Mouse (Mus musculus) cerebellum, adult (tissue): ENCODE data around the gene Adam8.
A peak's percentile ranks its signal among the peaks of the same experiment; 100 is the strongest.

Experiments used
- ATAC-seq: cut with Nextera tagmentation; 2 replicates; pipeline ENCODE4 v1.9.2; 2017; ENCODE audit warnings: mild to moderate bottlenecking, moderate library complexity, mixed read lengths; ENCODE audit not compliant: insufficient number of reproducible peaks, low FRiP score, low TSS enrichment

Gene Adam8

DNA sequence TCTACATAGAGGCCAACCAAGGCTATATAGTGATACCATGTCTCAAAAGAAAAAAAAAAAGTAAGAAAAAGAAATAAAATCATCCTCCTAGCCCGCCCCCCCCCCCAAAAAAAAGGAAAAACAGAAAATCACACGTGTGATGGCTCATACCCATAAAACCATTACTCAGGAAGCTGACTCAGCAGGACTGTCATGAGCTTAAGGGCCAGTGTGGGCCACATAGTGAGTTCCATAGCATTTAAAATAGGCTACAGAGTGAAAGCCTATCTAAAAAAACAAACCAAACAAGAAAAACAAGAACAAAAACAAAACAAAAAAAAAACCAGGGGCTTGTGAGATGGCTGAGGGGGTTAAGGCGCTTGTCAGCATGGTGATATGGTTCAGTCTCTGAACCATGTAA, 11.6 kb downstream of the Adam8 start:
- no peak for ATAC-seq

DNA sequence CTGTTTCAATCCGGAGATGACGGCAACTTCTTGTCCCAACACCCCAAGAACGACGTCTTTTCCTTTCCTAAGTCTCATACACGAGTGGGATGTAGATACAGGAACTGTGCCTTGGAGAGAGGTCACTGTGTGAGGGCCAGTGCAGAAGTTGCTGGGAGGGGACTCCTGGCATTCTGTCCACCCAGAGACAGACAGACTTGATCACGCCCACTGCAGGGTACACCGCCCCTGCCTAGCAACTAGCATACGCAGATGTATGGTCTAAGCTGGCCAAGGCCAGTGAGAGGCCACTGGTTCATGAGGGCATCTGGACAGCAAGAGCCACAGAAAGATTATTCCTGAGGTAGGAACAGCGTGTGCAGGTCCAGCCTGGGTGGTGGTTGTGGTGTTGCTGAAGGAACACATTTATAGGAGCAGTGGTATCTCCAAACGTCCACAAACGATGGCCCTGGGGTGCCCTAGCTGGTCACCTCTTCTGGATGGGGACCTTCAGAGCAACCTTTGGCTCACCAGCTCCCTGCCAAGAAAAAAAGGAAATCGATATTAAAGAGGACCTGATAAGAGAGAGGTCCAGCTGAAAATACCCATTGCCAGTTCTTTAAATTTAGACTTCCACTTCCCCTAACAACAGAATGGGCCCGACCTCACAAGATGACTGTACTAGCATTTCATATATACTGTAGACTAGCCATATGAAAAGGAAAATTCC, 13.2 kb downstream of the Adam8 start:
- no peak for ATAC-seq

DNA sequence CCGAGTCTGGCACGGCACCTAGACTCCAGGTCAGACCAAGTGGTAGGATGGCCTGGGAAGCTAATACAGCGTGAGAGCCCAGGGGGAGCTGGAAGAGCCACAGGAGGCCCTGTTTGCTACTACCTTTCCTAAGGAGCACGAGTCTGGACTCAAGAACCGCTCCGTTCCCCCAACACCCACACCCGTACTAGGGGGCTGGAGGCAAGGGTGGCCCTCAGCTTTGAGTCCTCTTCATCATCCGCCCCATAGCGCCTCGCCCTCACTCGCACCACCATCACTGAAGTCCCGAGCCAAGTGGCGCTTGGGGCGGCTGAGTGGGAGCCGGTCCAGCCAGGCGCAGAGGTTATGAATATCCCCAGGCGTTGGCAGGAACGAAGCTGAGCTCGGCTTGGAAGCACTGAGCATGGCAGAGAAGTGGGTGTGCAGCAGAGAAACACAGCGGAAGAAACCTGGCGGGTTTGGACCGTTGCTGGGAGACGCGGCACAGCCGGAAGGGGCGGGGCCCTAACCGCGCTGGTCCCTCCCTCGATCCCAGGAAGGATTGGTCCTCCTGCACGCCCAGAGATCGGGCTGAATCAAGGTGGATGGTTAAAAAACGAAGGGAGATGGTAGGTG, 14.0 kb downstream of the Adam8 start, which contains the start of gene 6430531B16Rik:
Gene 6430531B16Rik (minus strand): TSS at position 478 of the 615 bp plus-strand sequence.
- ATAC-seq: peak; percentile 85

DNA sequence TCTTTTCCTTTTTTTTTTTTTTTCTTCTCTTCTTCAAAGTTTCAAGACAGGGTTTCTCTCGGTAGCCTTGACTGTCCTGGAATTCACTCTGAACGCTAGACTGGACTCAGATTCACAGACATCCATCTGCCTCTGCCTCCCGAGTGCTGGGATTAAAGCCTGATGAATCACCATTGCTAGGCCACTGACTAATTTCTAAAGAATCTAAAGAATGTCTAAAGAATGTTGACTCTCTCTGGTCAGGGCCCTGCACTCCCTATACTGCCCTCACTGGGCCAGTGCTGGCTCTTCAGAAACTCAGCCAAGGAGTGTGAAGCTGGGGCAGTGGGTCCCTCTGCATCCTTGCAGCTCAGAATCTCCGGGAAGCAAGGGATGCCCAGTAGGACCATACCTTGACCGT, 16.9 kb downstream of the Adam8 start:
- ATAC-seq: no peak

DNA sequence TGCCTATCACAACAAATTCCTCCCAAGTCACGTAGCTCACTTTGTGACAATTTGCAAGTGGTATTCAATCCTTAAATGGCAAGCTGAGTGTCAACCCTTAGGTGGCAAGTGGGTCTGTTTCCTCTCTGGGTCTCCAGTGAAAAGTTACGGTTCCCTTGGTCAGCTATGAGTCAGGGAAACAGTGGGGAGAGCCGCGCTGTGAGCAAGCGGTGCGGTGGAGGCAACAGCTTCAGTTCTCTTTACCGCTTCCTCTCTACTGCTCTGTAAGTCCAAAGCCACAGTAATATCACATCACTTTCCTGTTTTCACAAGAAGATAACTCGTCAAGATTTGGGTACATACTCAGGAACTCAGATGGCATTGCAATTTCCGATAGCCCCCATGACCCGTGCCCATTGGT, 18.1 kb downstream of the Adam8 start:
- ATAC-seq: no peak

DNA sequence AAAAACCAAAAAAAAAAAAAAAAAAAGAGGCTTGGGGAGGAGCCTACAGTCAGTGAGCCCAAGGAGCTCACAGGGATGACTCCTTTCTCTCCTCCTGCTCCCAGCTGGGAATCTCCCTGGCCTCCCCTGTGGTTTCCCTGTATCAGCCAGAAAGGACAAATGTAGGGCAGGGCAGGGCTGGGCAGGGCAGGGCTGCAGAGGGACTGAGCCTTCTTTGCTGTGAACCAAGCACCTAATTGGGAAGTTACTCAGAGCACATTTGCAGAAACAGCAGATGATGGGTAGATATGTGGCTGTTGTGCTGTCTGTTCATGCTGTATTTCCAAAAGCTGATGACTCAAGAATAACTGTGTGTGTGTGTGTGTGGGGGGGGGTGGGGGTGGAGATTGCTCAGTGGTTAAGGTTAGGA, 19.4 kb downstream of the Adam8 start:
- ATAC-seq: no peak

DNA sequence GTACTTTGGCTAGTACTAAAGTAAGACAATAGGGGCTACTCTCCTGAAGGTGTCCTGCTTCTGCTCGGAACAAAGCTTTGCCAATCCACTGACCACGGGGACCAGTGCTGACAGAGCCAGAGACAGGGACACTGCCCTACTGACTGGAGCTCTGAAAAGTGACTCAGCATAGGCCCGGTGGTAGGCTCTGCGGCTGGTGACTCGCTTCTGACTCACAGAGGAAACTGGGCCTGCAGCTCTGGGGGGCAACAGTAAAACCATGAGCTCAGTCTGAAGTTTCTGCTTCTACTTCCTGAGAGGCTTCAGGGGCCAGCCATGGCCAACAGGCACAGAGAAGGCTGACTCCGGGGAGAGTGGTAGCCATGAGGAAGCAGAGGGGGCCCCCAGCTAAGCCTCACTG, 20.9 kb downstream of the Adam8 start:
- no peak for ATAC-seq

DNA sequence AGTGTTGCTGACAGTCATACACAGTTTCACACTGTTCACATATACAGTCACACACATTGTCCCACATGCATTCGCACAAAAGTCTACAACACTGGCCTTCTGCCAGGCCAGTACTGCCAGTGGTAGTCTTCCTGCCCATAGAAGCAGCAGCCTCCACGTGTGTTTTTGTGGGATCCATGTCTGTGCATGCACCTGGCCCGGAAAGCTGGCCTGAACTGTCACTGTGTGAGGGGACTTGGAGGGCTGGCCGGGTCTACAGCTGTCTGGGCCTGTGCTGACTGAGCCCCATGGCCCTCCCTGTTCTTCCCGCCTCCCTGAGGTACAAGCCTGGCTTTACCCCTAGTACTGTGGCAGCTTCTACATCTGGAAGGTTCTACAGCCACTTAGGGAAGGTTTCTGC, 21.4 kb downstream of the Adam8 start:
- ATAC-seq: no peak

DNA sequence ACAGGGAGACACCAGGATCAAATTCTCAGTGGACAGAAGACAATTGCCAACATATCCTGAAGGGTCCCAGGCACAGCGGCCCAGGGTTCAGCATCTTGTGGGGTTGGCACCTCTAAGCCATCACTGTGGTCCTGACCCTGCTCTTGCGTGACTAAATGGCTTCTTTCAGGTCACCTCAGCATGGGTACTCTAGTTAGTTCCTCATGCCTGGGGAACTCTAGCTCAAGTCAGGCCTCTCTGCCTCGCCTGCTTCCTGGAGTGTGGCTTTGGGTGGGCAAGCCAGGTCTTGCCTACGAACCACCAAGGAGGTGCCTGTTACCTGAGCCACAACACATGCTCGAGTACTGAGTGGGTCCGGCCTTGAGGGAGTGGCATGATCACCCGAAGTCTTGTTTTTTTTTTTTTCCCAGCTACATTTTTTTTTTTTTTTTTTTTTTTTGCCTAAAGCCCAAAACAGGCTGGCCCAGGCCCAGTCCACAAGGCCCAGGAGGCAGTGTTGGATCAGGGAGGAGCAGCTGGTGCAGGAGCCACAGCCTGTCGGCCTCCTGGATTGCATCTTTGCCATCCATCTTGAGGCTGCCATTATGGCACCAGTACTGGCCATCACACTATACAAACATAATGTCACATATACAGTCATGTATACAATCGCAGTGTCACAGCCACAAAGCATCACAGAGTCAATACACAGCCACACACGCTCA, 22.0 kb downstream of the Adam8 start:
- no peak for ATAC-seq

DNA sequence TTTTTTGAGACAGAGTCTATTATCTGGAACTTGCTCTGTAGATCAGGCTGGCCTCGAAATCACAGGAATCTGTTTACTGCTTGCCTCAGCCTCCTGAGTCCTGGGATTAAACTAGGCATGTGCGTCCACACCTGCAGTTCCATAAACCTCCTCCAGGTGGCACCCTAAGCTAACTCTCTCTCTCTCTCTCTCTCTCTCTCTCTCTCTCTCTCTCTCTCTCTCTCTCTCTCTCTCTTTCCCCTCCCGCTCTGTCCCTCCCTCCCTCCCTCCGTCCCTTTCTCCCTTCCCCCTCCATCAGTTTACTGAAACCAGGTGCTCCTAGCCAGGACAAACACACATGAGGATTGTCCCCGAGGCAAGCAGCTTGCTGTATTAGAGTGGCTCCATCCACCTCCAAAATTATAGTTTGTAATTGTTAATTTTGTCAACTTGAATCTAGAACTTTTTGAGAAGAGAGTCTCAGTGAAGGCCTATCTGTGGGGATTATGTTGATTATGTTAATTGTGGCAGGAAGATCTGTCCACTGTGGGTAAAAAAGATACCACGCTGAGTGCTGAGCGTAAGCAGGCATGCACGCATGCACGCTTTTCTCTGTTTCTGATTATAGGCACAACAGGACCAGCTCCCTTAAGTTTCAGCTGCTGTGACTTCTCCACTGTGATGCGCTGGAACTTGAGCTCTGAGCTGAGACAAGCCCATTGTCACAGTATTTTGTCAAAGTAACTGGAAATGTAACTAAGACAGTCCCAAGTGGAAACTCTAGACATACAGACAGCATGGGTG, 22.8 kb downstream of the Adam8 start:
- no peak for ATAC-seq

DNA sequence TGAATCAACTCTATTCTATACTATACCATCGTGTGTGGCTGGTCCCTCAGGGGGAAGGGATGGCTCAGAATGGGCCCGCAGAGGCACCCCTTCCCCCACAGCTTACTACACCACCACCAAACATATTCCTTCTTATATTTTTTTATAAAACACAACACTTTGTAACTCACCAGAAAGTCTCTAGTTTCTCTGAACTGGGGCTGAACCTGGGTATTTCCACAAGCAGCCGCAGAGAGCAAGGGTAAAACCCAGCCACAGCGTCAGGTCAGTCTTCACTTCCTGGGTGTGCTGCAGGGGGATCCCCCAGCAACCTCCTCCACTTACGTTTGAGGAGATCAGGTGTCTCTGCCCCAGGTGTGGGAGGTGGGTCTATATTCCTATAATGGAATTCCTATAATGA, 23.9 kb downstream of the Adam8 start:
- ATAC-seq: no peak

DNA sequence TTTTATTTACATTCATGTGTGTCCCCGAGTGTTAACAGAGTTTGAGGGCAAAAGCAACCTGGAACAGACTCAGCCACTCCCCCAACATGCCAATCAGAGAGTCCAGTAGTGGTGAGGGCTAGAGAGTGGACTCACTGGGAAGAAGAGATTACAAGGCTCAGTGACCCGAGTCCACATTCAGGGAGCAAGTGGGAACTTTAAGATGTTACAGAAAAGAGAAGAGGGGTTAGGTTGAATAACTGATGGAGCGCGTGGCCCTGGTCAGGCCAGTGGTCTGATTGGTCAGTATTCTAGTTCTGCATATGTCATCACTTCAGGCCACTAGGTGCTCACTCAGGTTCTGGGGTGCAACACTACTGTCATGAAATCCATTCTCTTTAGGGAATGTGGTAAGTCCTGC, 25.2 kb downstream of the Adam8 start:
- ATAC-seq: no peak

DNA sequence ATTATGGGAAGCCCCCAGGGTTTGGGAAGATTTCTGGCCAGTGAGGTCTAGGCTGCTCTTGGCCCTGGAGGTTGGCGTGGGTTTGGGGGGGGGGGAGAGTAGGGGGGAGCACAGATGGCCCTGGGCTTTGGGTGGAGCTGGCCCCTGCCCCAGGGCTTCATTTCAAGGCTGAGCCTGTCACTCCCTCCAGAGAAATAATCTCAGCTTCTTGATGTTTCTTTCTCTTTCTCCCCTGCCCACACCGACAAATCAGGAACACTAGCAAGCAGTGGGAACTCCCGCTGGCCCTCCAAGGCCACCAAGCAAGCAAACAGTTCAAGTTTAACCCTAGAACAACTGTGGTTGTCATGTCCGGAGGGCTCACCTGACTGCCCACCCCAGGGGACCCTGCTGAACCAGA, 28.5 kb downstream of the Adam8 start:
- no peak for ATAC-seq

DNA sequence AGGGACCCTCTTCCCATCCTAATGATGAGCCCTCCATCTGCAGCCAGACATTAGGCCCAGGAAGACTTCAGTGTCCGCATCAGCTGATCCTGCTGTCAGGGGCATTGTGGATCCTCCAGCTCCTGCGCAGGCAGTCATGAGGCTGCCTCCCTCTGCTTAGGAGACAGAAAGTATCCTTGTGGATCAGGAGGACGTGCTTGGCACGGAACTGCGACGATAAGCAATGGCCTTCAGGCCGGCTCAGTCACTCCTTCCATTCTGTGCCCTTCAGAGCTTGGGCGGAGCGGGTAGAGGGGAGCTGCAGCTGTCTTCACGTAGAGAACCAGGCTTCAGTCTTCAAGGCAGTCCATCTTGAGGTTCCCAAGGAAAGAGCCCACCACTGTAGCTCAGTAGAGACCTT, 31.2 kb downstream of the Adam8 start:
- ATAC-seq: no peak

DNA sequence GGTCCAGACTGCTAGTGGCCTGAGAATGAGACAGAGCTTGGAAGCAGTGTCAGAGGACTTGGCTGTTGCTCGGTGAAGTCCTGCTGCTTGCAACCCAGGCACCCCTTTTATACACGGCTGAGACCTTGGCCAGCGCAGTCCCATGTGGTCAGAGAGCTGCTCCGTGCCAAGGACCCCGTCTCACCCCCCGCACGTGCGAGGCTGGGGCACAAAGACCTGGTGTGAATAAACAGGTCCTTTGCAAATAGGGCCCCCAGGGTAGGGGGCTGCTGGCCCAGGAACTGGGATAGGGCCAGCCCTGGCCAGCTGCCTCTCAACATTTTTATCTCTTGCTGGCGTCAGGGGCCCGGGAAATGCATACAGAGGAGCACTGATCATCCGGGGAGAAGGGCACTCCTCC, 34.4 kb downstream of the Adam8 start:
- no peak for ATAC-seq

DNA sequence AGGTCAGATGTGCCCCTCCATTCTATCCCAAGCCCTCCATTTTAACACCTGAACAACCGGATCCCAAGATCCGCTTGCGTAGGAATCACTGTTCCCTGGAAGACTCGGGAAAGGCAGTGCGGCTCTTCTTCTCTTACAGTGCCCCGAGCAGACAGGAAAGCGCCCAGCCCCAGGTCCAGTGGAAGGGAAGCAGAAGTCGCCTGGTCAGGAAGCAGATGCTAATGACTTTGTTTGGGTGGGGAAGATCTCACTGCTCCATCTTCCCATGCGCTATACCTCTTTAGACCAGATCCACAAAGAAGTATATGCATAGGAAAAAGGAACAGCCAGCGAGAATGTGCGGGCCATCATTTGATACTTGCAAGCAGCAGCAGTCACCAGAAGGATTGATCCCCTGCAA, 34.9 kb downstream of the Adam8 start:
- ATAC-seq: no peak

DNA sequence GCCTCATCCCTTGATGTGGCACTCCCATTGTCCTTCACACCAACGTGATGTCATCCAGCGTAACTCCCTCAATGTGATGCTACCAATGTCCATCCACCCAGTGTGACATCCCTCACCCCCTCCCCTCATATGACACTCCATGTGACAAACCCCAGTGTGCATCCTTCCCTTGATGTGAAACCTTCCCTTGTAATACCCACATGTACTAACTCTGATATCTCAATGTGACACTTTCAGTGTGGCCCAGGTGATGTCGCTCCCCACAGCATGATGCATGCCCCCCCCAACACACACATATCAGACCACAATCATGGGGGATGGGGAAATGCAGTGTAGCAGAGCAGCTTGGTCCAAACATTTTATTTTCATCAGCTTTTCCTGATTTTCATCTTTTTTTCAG, 35.7 kb downstream of the Adam8 start:
- ATAC-seq: no peak

DNA sequence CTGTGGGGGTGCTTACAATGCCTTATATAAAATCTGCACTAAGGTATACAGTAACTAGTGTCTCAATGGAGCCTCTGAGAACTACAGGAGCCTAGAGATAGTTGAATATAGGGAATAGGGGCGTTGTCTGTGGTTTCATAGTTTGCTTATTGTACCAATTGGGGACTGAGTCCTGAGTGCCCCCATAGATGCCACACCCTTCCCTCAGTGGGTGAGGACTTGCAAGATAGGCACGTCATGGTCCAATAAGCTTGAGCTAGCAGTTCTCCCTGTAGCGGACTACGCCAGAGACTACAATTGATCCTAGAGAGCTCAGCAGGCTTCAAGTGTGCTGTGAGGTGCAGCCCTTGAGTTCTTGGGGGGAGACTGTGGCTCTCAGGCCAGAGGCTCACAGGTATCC, 36.9 kb downstream of the Adam8 start:
- no peak for ATAC-seq

DNA sequence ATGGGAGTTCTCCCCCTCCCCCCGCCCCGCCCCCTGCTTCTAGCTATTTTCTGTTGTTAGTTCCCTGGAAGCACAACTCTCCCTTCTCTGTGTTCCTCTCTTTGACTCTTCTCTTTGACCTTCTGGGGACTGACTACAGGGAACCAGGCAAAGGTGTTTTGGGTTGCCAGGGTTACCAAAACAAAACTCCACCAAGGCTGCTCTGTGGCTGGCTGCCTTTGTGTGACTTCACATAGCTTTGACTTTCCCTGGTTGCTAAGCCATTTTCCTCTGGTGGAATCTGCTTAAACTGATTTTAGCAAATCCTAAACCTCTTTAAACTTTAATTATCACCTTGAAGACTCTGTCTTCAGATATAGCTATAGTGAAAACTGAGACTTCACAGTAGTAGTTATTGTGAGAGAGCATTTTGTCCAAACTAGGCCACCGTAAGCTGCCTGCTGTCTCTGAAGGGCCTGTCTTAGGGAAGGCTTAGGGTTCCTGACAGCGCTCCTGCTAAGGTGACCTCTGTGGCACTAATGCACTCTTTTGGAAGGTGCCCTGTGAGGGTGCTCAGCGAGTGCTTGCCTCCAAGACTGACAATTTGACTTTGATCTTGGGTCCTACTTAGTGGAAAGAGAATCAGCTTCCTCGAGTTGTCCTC, 40.2 kb downstream of the Adam8 start:
- no peak for ATAC-seq

DNA sequence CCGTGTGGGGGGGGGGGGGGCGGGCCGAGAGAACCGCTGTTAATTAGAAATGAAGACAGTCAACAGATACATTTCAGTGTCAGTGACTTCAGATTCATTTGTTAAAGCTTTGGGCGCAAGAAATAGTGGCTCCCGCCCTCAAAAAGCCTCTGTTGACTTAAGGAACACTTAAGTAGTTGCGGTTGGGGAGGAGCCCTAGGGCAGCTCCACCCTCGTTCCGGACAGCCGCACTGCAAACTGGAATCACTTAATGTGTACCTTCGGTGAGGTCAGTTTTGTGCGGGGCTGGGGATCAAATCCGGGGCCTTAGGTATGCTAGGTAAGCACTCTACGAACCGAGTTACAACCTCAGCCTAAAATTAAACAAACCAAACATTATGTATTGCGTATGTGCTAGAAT, 41.3 kb downstream of the Adam8 start:
- ATAC-seq: no peak
